Mouse (Mus musculus) mesoderm, embryonic 11.5 days (tissue): Measurements from ENCODE around the gene Adamtsl1.

ENCODE experiments used
- DNase-seq: peaks from one replicate; pipeline ENCODE4 v3.0.0-alpha.2; 2012; ENCODE audit warnings: low read depth, low spot score

Adamtsl1 gene

GRCm38 (mm10) chr4:86189853-86190252, 675.9 kb downstream of the Adamtsl1 start:
- peak; percentile 39 for DNase-seq

- no peak for DNase-seq
Measured at GRCm38 (mm10) chr4:86191195-86191594, 677.2 kb downstream of the Adamtsl1 start.

- DNase-seq: no peak
Measured at GRCm38 (mm10) chr4:86201766-86202165, 687.8 kb downstream of the Adamtsl1 start.

GRCm38 (mm10) chr4:86203288-86203687, 689.3 kb downstream of the Adamtsl1 start:
- DNase-seq: no peak

- no peak for DNase-seq
Measured at GRCm38 (mm10) chr4:86224875-86225274, 710.9 kb downstream of the Adamtsl1 start.

- no peak for DNase-seq
Measured at GRCm38 (mm10) chr4:86227096-86227495, 713.1 kb downstream of the Adamtsl1 start.

- DNase-seq: no peak
Measured at GRCm38 (mm10) chr4:86233197-86233596, 719.2 kb downstream of the Adamtsl1 start.

GRCm38 (mm10) chr4:86241854-86242424, 728.0 kb downstream of the Adamtsl1 start:
- DNase-seq: peak; percentile 26

GRCm38 (mm10) chr4:86270085-86270484, 756.1 kb downstream of the Adamtsl1 start:
- DNase-seq: no peak

- no peak for DNase-seq
Measured at GRCm38 (mm10) chr4:86273703-86274355, 759.9 kb downstream of the Adamtsl1 start.

- no peak for DNase-seq
Measured at GRCm38 (mm10) chr4:86274663-86275062, 760.7 kb downstream of the Adamtsl1 start.

- DNase-seq: no peak
Measured at GRCm38 (mm10) chr4:86276021-86276813, 762.2 kb downstream of the Adamtsl1 start.

- no peak for DNase-seq
Measured at GRCm38 (mm10) chr4:86278546-86278945, 764.6 kb downstream of the Adamtsl1 start.

- DNase-seq: no peak
Measured at GRCm38 (mm10) chr4:86286572-86286971, 772.6 kb downstream of the Adamtsl1 start.

- DNase-seq: no peak
Measured at GRCm38 (mm10) chr4:86288264-86288663, 774.3 kb downstream of the Adamtsl1 start.

GRCm38 (mm10) chr4:86289511-86290273, 775.7 kb downstream of the Adamtsl1 start:
- no peak for DNase-seq

GRCm38 (mm10) chr4:86294828-86295251, 780.9 kb downstream of the Adamtsl1 start:
- DNase-seq: peak; percentile 44

GRCm38 (mm10) chr4:86301469-86301868, 787.5 kb downstream of the Adamtsl1 start:
- no peak for DNase-seq

- DNase-seq: no peak
Measured at GRCm38 (mm10) chr4:86302095-86302494, 788.1 kb downstream of the Adamtsl1 start.

GRCm38 (mm10) chr4:86306753-86307152, 792.8 kb downstream of the Adamtsl1 start:
- DNase-seq: no peak

GRCm38 (mm10) chr4:86309178-86309577, 795.2 kb downstream of the Adamtsl1 start:
- no peak for DNase-seq
